Mouse (Mus musculus) ES-Bruce4 (cell line): ENCODE measurements around the gene Fibcd1.

ENCODE experiments used
- CTCF ChIP-seq: IDR thresholded peaks from one replicate; pipeline ENCODE4 v1.8.1; 2011; ENCODE audit warnings: low read depth, low read length
- EP300 ChIP-seq: IDR thresholded peaks from 2 replicates; pipeline ENCODE4 v1.6.1; 2011; ENCODE audit warnings: low read depth, low read length; ENCODE audit not compliant: insufficient read depth
- POLR2A ChIP-seq: IDR thresholded peaks from one replicate; pipeline ENCODE4 v1.8.1; 2011; ENCODE audit warnings: low read length; ENCODE audit not compliant: insufficient read depth

- no peak for TF ChIP-seq POLR2A
- no peak for TF ChIP-seq CTCF
- TF ChIP-seq EP300, result no peak
Measured at GRCm38 (mm10) chr2:31874290-31874855, 28.6 kb upstream of the Fibcd1 start.
